Mouse (Mus musculus): ENCODE data around the gene Pbx1.

Pbx1 gene

GRCm38 (mm10) chr1:168307275-168308182 is 124.5 kb downstream of the Pbx1 start:
- peak; percentile 80 for DNase-seq (ENCODE audit: extremely low read depth, low read depth)

DNA sequence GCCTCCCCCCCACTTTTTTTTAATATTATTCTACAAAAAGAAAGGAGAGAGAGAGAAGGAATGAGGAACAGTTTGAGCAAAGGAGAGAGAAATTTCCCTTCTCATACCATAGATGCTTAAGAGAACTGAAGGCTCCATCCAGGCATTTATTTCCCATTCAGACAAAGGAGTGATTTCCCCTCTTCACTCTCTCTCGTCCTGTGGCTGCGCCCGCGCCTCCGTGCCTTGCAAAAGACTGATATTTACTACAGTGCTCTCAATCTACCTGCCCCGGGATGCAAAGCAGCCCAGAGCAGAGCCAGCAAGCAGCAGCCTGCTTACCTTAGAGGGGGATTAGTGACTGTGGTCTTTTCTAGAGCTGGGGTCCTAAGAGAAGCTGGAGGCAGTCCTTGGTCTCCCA is 131.6 kb downstream of the Pbx1 start:
- DNase-seq (ENCODE audit: extremely low read depth, low read depth): no peak

DNA sequence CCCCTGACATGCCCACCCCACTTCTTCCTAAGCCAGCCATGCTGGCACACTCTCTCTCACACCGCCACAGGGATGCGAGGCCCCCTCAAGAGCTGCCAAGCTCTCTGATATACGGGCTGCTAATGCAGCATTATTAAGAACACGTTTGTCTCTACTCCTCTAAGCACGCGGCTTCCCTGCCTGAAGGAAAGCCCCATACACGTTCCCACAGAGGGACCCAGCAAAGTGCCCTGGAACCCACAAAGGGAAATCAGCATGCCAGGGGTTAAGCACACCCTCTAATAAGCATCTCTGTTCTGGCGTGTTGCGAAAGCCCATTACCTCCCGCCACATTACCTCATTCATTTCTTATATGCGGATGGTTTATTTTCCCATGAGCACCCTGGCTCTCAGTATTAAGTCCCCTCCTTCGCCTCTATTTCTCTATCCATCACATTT is 132.1 kb downstream of the Pbx1 start:
- DNase-seq (ENCODE audit: extremely low read depth, low read depth): no peak

DNA sequence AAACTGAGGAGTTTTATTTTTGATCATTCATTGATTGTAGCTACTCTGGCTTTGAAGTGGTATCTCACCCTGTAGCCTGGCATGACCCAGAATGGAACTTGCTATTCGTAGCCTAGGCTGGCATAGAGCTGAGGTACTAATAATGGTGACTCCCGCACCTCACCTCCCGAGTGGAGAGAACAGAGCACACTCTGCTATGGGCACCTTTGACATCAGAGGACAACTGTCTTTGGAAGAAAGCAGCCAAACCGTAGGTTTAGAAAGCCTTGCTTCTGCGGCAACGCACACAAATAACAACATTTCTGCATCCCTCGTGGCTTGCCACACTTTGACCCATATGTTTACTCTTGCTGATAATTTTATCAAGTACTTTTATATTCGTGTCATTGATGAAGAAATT is 132.9 kb downstream of the Pbx1 start:
- DNase-seq (ENCODE audit: extremely low read depth, low read depth): no peak

- DNase-seq (ENCODE audit: extremely low read depth, low read depth): no peak
These were observed 135.8 kb downstream of the Pbx1 start for GRCm38 (mm10) chr1:168296290-168296689.

- DNase-seq (ENCODE audit: extremely low read depth, low read depth): no peak
These were observed 136.3 kb downstream of the Pbx1 start for GRCm38 (mm10) chr1:168295782-168296181.

GRCm38 (mm10) chr1:168293673-168294072 is 138.4 kb downstream of the Pbx1 start:
- no peak for DNase-seq (ENCODE audit: extremely low read depth, low read depth)

DNA sequence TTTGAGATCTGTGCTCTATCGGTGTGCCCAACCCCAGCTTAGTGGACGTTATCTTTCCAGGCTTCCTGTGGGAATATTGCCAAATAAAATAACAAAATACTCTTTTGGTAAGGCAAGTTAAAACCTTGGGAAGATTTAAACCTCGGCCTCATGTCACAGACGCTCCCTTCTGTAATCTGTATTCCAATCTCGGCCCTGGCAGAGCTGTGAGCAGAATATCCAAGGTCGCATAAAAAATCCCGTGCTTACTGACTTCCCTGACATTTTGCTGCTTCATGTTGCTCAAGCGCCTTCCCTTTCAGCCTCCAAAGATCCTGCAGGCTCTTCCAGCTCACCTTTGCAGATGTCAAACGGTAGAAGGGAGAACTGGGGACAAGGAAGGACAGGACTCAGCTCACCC is 140.0 kb downstream of the Pbx1 start:
- DNase-seq (ENCODE audit: extremely low read depth, low read depth): no peak

DNA sequence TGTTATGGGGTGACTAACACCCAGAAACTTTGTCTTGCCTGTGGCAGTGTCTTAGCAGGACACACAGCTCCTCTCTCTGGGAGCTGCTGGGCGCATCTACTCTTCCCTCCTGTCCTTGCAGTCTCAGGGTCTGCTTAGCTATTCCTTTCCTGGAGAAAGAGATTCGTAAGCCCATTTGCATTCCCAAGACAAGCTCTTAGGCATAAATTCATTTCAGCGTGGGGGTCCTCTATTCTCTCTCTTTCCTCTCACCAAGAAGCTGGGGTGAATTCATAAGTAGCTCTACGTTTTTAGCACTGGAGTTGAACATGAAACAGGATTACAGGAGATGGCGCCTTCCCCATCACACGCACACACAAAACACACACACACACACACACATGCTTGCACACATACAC is 140.4 kb downstream of the Pbx1 start:
- DNase-seq (ENCODE audit: extremely low read depth, low read depth): no peak

DNA sequence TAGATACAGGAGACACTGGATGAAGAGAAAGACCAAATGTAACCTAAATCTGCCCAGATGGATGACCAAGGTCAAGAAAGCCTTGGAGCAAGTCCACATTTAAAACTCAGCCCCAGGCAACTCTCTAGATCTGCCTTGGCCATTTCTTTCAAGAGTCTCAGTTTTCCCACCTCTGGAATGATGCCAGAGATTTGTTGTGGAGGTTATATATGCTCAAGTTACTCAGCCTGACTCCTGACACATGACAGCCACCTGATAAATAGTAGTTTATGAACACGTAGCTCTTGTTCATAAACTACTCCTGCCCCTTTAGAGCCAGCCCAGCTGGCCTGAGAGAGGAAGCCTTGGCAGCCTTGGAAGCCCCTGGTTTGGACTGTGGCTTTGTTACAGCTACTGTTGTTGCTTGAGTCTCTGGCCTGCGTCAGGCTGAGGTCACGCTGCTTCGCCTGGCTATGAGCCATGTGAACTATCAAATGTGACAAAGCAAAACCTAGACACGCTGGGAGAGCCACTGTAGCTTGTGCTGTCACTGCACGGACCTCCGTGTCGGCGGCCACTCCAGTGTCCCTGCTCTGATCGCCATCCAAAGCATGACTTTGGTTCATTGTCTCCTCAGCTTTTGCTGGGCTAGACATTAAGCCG is 140.9 kb downstream of the Pbx1 start:
- DNase-seq (ENCODE audit: extremely low read depth, low read depth): no peak

DNA sequence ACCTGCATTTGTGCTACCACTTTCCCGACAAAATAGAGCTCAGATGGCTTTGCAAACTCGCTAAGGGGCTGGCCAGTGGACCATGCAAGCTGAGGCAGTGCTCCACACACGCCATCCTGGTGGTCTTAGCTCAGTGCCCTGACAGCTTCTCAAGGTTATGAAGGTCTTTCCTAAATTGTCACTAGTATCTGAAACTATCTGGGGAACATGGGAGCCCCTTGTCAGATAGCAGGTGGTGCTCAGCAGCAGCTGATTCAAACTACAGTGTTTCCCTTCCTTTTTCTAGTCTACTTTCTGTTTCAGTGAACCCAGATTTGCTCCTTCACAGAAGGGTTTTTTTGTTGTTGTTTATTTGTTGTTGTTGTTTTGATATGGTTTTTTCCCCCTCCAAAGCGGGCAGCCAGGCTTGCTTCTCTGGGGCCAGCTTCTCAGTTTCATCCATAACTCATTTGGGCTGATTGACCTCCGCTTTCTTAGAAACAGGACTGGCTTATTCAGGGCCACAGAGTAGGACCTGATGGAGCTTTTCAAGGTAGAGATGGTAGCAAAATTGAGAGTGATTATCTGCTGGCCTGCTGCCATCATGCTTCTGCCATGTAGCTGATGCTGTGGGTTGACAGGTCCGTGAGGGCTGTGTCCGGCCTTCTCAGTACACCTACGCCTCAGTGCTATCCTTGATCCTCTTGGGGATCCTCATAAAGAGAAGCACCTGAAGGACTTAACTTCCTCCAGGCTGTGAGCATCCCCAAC is 141.7 kb downstream of the Pbx1 start:
- DNase-seq (ENCODE audit: extremely low read depth, low read depth): no peak

- DNase-seq (ENCODE audit: extremely low read depth, low read depth): no peak
These were observed 143.1 kb downstream of the Pbx1 start for GRCm38 (mm10) chr1:168288891-168289545.

DNA sequence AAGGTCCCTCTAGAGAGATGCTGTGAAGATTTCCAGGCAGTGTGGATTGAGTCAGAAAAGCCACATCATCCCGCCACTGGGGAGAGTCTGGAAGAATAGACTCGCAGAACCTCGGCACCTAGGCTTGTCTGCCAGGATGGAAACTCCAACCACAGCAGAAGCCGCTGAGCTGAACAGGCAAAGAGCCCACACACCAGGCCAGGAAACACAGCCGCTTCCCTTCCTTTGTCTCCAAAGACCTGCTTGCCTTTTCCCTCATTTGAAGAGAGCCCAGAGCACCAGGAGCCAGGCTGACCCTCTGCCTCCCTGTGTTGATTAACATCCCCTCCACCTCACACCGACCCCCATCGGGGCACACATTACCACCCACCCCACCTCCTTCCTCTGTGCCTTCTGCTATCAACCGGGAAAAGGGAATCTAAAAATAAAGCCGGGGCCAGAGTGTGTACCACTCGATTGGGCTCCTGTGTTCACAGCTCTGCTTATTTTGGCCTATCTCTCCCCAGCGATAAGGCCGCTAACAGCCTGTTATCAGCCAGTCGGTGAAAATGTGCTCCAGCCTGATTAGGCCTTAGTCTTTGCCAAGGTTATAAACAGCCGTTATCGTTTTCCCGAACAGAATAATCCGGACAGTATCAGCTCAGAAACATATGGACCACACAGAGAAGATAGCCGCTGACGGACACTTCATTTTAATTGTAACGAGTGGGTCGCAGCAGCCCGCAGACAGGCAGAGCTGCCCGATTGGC is 144.1 kb downstream of the Pbx1 start:
- DNase-seq (ENCODE audit: extremely low read depth, low read depth): peak; percentile 79

DNA sequence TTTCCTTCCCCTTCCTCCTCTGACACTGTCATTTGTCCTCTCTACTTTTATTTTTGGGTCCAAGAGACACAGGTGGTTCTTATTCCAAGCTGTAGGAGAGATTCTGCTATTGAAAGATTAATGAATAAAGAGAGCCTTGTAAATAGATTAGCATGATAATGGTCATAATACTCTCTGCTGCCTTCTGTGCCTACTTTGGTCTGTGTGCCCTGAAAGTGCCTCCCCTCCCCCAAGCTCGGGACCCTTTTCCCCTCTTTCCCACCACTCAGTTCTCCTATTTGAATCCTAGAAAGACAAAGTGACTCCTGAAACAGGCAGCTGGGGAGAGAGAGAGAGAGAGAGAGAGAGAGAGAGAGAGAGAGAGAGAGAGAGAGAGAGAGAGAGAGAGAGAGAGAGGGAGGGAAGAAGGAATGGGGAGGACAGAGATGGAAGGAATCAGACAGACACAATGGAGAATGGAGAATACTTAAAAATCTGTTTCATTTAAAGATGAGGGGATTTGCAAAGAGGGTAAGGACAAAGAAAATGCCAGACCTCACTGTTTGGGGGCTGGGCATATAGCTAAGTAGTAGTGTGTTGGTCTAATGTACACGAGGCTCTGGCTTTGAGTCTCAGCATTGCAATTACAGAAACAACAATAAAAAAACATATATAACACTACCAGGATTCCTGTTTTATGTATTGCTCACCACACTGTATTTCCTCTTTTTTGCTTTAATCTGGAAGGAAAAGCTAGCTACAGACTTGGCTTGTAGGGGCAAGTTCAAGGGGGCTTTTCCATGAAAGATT is 145.0 kb downstream of the Pbx1 start:
- DNase-seq (ENCODE audit: extremely low read depth, low read depth): no peak

GRCm38 (mm10) chr1:168284566-168285141 is 147.4 kb downstream of the Pbx1 start:
- no peak for DNase-seq (ENCODE audit: extremely low read depth, low read depth)

DNA sequence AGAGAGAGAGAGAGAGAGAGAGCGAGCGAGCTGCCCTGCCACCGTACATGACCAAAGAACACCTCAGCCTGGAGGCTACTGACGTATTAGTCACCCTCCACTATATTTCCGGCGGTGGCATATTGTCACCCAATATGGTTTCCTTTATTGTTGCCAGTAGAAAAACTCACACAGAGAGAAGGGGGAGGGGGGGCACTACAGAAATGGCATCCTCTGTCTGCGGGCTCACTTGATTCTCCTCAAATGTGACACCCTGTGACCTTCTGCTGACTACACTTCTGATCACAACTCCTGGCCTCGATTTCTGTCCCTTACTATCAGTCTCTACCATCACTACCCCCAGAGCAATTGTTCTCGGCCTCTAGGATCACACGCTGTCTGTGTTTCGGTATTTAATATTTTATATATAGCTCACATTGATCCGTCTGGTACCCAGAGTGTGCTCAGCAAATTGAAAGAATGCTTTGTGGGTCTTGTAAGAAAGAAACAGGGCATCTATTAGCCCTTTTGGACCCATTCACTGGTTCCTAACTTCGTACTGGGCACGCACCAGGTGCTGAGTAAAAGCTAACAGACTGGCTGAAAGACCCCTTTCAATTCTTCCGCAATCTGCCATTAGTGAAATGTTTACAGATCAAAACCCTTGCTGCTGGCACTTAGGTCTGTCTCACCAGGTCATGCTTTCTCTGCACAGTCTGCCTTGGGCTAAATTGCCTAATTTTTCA is 148.1 kb downstream of the Pbx1 start:
- DNase-seq (ENCODE audit: extremely low read depth, low read depth): no peak

- no peak for DNase-seq (ENCODE audit: extremely low read depth, low read depth)
These were observed 148.6 kb downstream of the Pbx1 start for GRCm38 (mm10) chr1:168283421-168283820.

GRCm38 (mm10) chr1:168275678-168276077 is 156.4 kb downstream of the Pbx1 start:
- no peak for DNase-seq (ENCODE audit: extremely low read depth, low read depth)

- DNase-seq (ENCODE audit: extremely low read depth, low read depth): no peak
These were observed 157.8 kb downstream of the Pbx1 start for GRCm38 (mm10) chr1:168274296-168274695.
